Mouse (Mus musculus) T-cell, adult 2 months (primary cell): ENCODE results near the gene Hecw1.
"Not testable (repeated sequence)": the region's sequence is repeated elsewhere in the genome, so short reads cannot be mapped to it uniquely, and the experiment has no call there.

Experiments
- DNase-seq: peaks from one replicate; pipeline ENCODE4 v3.0.0; 2022; ENCODE audit warnings: low spot score

Gene Hecw1

GRCm38 (mm10) chr13:14365546-14365945 is 157.5 kb downstream of the Hecw1 start:
- no peak for DNase-seq

GRCm38 (mm10) chr13:14327252-14327651 is 195.8 kb downstream of the Hecw1 start:
- DNase-seq: no peak

DNA sequence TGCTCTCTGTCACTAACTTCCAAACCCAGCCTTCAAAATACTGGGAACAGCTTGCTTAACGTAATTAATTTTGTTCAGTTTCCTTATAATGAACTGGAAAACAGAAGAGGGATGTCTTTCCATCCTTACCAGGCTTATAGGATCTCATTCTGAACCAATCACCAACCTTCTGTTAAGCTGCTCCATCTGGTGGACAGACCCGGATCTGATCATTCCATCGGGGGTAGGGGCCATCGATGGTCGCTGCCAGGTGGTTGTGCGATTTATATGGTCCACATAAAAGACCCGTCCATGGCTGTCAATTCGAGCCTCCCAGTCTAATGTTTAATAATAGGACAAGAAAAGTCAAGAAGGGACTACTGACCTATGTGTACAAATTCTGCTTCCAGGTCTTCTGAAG is 216.4 kb downstream of the Hecw1 start:
- DNase-seq: no peak

- no peak for DNase-seq
These were observed 218.9 kb downstream of the Hecw1 start for GRCm38 (mm10) chr13:14304103-14304502.

DNA sequence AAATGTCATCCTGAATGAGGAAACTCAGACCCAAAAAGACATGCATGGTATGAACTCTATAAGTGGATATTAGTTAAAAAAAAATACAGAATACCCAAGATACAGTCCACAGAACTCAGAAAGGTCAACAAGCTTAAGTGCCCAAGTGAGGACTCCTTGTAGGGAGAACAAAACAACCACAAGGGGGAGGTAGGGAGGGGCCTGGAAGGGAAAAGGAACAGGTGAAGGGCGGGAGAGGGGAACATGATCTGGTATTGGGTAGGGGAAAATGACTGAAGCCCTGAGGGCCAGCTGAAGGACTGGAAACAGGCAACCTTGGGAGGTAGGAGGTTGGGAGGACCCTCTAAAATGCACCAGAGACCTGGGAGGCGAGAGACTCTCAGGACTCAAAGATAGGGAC is 220.1 kb downstream of the Hecw1 start:
- DNase-seq: no peak

DNA sequence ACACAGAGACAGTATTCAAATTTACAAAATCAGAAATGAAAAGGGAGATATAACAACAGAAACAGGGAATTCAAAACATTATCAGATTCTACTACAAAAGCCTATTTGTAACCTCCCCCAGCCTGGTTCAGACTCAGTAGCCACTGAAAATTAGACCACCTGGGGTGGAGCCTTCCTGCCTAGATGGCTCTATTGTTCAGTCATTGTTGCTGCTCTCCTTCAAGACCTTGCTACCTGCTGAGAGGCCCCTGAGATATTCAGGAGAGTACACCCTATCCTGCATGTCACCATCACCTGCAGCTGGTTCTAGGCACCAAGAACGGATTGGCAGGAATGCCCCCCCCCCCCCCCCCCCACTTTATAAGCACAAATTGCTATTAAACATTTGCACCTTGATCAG is 233.0 kb downstream of the Hecw1 start:
- no peak for DNase-seq

DNA sequence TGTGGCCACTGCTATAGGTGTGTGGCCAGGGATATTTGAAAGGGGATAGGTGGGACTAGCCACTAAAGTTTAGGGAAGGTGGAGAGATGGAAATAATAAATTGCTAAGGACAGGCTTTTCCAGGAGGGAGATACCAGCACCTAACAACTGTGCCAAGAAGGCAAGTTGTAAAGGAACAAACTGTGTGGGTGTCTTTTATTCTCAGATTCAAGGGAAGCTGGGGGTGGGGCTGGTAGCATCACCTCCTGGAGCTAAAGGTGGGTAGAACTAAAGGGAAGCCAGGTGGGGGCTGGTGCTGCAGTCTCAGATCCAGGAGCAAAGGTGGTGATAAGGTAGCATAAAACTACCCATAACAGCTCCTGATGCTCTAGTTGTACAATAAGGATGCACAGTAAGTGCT is 251.6 kb downstream of the Hecw1 start:
- no peak for DNase-seq

GRCm38 (mm10) chr13:14260939-14261338 is 262.1 kb downstream of the Hecw1 start:
- DNase-seq: not testable (repeated sequence)

- no peak for DNase-seq
These were observed 277.1 kb downstream of the Hecw1 start for GRCm38 (mm10) chr13:14245946-14246345.

GRCm38 (mm10) chr13:14179669-14180068 is 343.4 kb downstream of the Hecw1 start:
- DNase-seq: no peak

- no peak for DNase-seq
These were observed 345.0 kb downstream of the Hecw1 start for GRCm38 (mm10) chr13:14177989-14178388.
